Mouse (Mus musculus): ENCODE measurements around the gene 1700019D03Rik.
"Not testable (repeated sequence)": the region's sequence is repeated elsewhere in the genome, so short reads cannot be mapped to it uniquely, and the experiment has no call there.

DNA sequence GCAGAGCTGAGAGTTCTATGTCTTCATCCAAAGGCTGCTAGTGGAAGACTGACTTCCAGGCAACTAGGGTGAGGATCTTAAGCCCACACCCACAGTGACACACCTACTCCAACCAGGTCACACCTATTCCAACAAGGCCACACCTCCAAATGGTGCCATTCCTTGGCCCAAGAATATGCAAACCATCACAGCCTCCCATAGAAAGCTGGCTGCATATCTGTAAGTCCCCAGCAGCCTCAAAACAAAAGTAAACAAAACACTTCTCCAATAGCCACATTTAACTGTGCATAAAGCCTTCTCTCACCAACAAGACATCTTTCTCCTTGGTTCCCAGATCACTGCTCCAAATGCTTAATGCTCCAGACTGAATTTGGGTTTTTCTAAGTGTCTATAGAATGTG, 101.1 kb downstream of the 1700019D03Rik start:
- not testable (repeated sequence) for TF ChIP-seq CTCF (IDR thresholded peaks at IDR 0.05; ENCODE audit: low read depth, low read length); POLR2A (IDR thresholded peaks at IDR 0.05; ENCODE audit: borderline replicate concordance, low read depth, low read length)
